Mouse (Mus musculus): Measurements from ENCODE around the gene Ptchd4. TPM values are rescaled to one million over a fixed set of nuclear protein-coding genes. Genes with fewer than 3 reads are reported as not detected.

Ptchd4 gene
- total RNA-seq (2014; fragmentation: Nextera tagmentation) = not detected in 2 replicates
- not detected in 2 replicates for total RNA-seq (2017)

DNA sequence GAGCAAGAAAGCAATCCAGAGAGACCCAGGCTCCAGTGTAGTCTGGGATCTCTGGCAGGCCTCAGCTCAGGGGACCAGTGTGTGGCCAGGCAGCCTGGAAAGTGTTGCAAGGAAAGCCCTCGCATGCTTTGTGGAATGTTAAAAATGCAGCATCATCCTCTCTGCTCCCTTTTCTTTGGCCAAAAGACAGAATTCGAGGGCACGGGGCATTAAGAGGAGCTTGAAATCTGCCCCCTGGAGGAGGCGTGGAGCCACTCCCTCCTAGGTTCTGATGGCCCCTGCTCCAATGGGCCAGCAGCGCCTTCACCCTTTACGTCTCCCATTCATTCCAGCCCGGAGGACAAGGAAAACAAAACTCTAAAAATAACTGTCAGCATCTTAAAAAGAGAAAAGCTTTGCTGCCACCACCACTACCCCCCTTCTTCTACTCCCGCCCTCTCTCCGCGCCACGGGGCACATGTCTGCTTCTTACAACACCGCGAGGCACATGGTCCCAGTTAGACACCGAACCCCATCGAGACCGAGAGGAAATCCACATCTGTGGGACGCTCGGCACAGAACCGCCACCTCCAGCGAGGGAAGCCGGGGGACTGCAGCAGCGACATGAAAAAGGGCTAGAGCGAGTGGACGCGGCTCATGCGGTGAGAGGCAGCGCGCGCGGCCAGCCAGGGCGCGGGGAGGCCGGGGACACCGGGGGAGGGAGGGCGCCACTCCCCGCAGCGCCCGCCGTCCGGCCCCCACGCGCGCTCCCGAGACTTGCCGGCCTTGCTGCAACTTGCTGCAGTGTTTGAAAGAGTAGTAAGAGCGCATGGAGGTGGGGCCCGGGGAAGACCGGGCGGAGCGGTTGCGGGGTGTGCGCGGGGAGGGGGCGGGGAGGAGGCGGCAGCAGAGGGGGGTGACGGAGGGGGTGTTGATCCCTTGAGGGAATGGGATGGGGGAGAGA lies at the start of gene Ptchd4:
Gene Ptchd4, plus strand, starts transcription at position 279 of the 943 bp plus-strand sequence.
- ATAC-seq (replicated peaks; ENCODE audit: low FRiP score, low TSS enrichment, poor library complexity, severe bottlenecking) = no peak

DNA sequence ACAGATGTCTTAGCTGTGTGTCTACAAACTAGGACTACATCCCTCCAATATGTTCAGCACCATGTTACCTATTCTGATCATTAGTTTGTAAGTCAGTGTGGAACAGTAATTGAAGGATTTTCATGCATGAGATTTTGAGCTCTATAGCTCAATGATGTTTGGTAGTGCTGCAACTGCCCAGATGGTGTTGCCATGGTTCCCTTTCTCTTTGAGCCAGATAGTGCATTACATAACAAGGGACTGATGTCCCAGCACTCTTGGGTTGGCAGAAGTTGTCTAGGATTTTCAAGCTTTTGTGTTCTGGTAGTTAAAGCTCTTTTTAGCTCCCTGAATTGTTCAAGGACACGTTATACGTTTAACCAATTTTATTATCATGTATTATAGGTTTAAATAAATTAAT lies 38.9 kb upstream of the Ptchd4 start:
- ATAC-seq (replicated peaks; ENCODE audit: low FRiP score, low TSS enrichment, poor library complexity, severe bottlenecking) = no peak

DNA sequence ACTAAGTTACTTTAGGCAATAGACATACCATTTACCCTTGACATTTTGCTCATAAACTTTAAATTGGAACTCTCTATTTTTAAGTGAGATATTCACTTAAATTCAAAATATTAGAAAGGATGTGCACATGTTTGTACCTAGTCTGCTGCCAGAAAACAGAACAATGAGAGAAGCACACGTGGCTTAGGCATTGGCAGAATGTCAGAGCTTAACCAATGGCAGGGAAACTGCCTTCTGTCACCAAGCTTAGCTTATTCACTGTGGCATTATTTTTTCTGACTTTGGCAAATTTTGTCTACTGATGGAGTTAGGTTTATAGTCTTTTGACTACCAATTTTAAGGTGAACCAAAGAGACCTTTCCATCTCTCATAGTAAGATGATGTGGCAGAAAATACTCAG lies 31.4 kb upstream of the Ptchd4 start:
- no peak for ATAC-seq (replicated peaks; ENCODE audit: low FRiP score, low TSS enrichment, poor library complexity, severe bottlenecking)

DNA sequence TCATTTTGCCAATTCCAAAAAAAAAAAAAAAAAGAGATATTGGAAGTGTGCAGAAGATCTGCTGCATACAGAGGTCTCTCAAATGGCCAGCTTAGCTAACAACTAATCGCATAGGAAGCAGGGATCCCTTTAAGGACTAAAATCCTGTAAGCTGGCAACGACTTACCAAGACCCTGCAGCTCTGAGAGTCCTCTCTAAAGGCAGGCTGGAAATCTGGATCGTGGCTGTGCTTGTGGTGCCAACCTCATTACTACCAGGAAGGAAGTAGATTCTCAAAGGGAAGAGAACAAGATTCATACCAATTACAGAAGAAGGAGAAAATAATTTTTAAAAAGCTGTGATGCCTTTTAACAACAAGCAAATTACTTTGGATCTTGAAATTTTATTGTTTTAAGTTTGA lies 29.5 kb upstream of the Ptchd4 start:
- ATAC-seq (replicated peaks; ENCODE audit: low FRiP score, low TSS enrichment, poor library complexity, severe bottlenecking) = no peak

DNA sequence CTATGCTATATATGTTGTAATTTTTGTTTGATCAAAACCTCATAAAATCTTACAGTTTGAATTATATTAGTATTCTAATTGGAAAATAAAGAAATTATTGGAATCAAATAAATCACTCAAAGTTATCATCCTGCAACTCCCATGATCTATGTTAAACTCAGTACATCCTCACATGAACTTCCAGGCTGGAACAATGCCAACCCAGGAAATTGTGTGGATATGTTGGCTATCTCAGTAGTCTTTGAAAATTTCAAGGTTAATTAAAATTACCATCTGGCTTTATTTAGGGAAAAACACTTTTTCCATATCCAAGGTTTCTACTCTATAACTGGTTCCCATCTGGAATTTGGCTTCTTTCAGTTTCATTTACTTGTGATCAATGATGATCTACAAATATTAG lies 25.4 kb upstream of the Ptchd4 start:
- no peak for ATAC-seq (replicated peaks; ENCODE audit: low FRiP score, low TSS enrichment, poor library complexity, severe bottlenecking)

DNA sequence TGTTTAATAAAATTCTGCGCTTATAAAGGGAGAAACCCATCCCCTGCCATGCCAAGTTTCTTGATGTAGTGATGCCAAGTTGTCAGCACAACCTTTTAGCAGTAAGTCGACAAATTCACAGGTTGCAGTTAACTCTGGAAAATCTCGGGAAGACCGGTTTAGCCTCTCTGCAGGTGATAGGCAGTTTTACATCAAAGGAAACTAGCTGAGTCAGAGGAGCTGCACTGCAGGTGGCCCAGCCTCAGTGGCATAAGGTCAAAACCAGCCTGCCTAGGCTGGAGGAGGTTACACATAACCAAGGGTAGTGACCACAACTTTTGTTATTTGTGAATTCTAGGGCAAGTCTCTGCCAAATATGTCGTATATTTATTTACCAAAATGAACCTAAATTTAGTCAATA lies 24.0 kb upstream of the Ptchd4 start:
- ATAC-seq (replicated peaks; ENCODE audit: low FRiP score, low TSS enrichment, poor library complexity, severe bottlenecking) = no peak

DNA sequence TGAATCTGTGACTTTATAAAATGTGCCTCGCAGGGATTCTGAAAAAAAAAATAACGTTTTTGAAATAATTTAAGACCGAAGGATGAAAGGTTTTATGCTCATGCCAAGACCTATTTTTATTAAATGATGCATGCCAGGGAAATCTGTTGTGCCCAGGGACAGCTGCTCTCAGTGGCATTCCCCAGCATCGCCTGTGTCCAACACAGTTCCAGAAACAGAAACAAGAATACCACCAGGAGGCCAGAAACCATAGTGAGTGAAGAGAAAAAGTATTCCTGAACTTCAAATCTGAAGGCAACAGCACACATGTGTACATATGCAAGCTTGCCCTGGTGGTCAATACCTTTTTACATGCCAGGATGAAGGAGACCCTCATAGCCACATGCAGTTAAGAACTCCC lies 17.8 kb upstream of the Ptchd4 start:
- ATAC-seq (replicated peaks; ENCODE audit: low FRiP score, low TSS enrichment, poor library complexity, severe bottlenecking) = no peak

DNA sequence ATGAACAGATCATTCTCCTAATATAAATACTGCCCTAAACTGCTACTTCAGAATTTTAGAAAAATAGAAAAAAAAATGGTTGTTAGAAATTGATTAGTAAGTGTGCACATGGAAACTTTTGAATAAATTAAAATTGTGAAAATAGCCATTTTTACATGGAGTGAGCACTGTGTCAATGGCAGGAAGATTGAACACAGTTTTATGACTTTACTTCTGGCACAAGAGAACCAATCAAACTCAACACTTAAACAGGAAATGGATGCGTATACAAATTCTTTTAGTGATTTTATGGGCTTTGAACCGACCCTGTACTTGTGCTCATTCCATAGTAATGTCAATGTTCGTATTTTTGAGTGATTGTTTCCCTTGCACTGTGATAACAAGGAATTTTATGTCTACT lies 16.1 kb upstream of the Ptchd4 start:
- ATAC-seq (replicated peaks; ENCODE audit: low FRiP score, low TSS enrichment, poor library complexity, severe bottlenecking) = no peak

DNA sequence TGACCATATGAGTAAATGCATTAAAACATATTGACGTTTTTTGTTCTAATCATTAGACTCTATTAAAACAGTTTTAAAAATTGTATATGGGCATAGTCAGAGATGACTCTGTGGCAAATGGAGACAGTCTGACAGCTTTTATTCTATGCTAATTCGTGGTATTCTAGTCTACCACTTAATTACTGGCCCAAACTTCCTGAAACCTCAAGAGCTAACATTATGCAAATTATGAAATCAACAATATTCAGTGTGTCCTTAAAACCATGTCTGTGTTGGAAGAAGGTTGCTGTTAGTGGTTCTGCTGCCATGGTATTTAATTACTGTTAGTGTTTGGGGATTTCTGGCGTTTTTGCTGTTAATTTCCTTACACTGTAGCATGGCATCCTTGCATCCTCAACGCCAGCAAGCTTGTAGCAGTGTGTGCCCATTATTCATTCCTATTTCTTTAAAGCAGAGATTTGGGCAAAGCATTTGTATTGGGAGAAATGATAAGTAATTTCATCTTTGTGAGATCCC lies 12.6 kb upstream of the Ptchd4 start:
- no peak for ATAC-seq (replicated peaks; ENCODE audit: low FRiP score, low TSS enrichment, poor library complexity, severe bottlenecking)

DNA sequence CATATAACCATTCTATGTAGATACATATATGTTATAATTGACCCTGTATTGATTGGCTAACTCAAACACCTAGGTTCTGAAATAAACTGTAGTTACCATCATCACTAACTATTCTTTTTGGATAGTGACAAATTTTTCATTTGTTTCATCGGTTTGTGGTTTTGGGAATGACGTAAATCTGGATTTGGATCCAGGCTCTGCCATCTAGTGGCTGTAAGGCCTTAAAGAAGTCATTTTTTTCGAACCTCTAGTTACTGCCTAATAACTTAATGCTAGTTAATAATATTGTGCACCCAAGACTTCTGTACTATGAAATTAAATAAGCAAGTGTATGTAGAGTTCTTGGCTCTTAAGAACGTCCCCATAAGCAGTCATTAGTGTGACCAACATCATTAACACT lies 11.5 kb upstream of the Ptchd4 start:
- ATAC-seq (replicated peaks; ENCODE audit: low FRiP score, low TSS enrichment, poor library complexity, severe bottlenecking) = no peak

DNA sequence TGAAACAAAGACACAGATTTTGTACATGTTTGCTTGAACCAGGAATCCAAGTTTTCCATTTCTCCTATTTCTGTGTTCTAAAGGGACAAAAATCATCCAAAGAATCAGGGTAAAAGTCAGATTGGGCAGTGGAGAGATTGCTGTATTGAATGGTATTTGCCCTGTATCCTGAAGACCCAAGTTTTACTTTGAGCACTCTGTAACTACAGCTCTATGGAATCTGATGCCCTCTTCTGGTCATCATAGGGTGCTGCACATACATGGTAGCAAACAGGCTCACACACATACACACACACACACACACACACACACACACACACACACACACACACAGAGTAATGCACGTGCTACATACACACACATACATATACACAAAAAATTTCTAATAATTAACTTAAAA lies 8.7 kb upstream of the Ptchd4 start:
- ATAC-seq (replicated peaks; ENCODE audit: low FRiP score, low TSS enrichment, poor library complexity, severe bottlenecking) = no peak

DNA sequence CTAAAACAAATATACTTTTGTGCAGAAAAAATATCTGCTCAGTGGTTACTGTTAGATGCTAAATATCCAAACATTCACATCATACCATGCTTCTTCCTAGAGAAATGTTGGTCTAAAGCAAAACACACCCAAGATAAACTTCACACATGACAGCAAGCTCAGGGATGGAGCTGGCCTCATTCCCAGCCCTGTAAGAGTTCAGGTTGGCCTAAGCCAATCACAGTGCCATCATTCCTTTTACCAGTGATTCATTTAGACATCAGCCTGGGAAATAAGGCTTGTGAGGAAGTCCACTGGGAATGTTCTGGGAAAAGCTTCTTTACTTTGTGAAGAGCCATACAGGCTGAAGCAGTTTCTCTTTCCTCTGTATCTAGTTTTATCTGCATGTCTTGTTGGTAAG lies 5.6 kb upstream of the Ptchd4 start:
- no peak for ATAC-seq (replicated peaks; ENCODE audit: low FRiP score, low TSS enrichment, poor library complexity, severe bottlenecking)

DNA sequence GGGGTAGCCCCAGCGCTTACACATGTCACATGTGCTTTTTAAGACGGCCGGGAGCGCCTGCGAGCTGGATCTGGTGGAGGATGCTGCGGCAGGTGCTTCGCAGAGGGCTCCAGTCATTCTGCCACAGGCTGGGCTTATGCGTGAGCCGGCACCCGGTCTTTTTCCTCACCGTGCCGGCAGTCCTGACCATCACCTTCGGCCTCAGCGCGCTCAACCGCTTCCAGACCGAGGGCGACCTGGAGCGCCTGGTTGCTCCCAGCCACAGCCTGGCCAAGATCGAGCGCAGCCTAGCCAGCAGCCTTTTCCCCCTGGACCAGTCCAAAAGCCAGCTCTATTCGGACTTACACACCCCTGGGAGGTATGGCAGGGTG lies 850 bp downstream of the Ptchd4 start:
- ATAC-seq (replicated peaks; ENCODE audit: low FRiP score, low TSS enrichment, poor library complexity, severe bottlenecking) = no peak

DNA sequence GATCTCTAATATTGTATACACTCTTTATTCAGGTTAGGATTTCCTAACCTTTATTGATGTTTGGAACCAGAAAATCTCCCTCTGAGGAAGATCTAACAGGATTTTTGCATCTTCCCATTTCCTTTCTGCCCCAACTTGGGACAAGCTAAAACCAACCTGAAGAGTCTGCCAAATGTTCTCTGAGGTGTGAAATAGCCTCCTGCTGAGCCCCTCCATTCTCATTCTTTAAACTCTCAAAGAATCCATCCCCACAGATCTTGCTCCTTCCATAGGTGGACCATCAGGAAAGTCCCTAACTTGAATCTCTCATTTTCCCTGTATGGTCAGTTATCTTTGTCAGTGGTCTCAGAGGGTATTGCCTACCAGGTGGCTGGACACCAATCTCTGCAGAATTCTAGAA lies 20.0 kb downstream of the Ptchd4 start:
- no peak for ATAC-seq (replicated peaks; ENCODE audit: low FRiP score, low TSS enrichment, poor library complexity, severe bottlenecking)

DNA sequence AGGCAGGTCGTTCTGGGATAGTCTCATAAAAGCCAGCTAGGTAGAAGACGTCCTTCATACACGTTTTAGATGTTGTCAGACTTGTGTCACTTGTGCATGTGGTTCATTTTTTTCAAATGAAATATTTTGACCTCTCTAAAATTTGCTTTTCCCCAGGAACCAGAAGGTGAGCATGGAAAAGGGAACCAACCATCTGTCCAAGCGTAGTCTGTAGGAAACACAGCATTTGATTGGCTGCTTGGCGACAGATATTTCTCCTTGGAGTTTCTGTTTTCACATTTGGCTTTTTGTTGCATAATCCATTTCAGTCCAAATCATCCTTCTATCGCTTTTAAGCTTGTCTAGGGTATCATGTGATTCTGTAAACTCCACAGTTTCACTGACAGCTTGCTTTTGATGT lies 20.8 kb downstream of the Ptchd4 start:
- no peak for ATAC-seq (replicated peaks; ENCODE audit: low FRiP score, low TSS enrichment, poor library complexity, severe bottlenecking)

DNA sequence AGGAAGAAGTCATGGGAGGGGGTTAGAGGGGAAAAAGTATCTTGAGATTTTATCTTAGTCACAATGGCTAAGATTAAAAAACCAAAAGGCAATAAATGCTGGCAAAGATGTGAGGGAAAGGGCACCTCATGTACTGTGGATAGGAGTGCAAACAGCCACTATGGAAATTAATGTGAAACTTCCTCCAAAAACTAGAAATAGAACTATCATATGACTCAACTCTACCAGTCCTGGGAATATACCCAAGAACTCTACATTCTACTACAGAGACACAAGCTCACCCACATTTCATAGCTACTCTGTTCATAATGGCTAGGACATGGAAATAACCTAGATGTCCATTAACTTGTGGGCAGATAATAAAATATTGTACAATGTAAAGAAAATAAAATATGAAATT lies 30.3 kb downstream of the Ptchd4 start:
- no peak for ATAC-seq (replicated peaks; ENCODE audit: low FRiP score, low TSS enrichment, poor library complexity, severe bottlenecking)

DNA sequence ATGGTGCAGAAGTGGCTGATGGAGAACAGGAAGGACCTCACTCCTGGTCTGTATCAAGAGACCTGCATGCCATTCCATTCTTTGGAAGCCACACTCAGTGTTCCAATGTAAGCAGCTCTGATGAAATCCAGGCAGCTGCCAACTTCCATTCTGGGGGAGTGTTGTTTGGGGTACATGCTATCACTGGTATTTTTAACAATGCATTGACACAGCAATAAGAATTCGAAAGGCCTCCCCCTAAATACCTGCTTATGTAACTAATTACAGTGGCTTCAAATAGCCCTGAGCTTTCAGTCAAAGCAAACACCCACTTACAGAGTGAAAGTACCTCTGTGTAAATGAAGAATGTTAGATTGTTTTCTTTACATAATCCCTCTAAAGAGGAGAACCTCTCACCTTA lies 42.7 kb downstream of the Ptchd4 start:
- ATAC-seq (replicated peaks; ENCODE audit: low FRiP score, low TSS enrichment, poor library complexity, severe bottlenecking) = no peak

DNA sequence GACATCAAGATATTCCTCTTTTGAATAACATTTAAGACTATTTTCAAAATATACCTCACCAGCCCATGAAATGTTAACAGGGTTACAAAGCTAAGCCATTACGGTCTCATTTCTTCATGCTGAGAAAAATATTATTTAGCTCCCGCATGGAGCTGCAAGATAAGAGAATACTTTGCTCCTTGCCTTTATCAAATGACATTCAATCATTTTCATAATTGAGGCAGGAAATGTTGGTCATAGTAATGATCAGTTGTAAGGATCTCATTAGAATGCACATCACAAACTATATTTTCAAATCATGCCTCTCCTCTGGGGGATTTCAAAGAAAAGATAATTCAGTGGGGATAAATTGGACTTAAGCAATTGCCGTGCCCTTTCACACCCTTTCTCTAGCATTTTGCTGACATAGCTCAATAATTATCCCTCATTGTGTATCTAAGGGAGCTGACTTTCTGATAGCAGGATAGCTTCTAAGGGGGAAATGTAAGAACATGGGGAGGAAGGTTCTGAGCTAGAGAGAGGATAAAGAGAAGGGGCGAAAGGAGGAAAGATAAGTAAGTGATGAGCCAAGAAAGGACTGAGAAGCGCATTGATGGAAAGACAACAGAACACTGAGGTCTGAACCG lies 47.5 kb downstream of the Ptchd4 start:
- ATAC-seq (replicated peaks; ENCODE audit: low FRiP score, low TSS enrichment, poor library complexity, severe bottlenecking) = no peak

DNA sequence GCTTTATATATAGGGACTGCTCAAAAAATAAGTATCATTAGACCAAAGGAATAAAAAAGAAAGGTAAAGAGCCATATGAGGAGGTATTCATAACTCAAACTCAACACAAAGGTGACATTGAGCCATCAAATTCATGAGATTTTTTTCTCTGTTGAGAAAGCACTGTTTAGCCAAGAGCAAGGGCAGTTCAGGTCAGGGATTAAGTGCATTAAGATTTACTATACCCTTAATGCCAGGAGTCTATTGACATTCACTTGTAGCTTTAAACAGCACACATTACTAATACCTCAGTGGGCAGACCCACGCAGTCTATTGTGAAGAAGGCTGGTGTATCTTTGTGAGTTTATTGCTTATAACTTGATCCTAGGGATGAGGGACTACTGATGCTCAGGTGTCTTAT lies 49.0 kb downstream of the Ptchd4 start:
- ATAC-seq (replicated peaks; ENCODE audit: low FRiP score, low TSS enrichment, poor library complexity, severe bottlenecking) = no peak

DNA sequence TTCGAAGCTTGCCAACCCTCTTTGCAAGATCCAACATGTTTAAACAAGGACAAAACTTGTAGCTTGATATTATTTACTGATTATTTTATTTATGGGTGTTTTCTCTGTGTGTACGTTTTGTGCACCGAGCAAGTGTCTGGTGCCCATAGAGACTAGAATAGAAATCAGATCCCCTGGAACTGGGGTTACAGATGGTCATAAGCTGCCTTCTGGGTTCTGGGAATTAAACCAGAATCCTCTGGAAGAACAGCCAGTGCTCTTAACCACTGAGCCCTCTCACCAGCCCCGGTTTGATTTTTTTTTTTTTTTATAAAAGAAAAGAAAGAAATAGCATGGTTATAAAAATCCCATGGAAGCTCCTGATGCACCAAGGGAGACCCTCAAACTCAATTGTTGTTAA lies 59.1 kb downstream of the Ptchd4 start:
- no peak for ATAC-seq (replicated peaks; ENCODE audit: low FRiP score, low TSS enrichment, poor library complexity, severe bottlenecking)

DNA sequence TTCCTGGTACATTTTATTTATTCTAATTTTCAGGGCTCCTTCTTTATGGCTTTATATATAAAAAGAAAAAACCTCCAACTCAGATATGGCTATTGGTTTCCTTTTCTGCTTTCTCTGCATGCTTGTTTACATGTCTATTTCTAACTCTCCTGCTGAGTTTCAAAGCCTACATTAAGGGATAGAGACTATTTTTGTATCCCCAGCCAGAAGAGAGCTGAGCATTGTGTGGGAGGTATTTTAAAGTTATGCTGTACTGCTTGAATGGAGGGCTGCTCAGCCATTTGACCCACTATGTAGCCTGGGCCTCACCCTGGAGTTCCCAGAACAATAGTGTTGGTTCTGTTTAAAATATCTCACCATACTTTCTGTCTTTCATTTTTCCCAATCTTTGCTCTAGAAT lies 77.3 kb downstream of the Ptchd4 start:
- ATAC-seq (replicated peaks; ENCODE audit: low FRiP score, low TSS enrichment, poor library complexity, severe bottlenecking) = no peak

Data from megakaryocyte-erythroid progenitor cell, adult 5-6 weeks (primary cell).